Mouse (Mus musculus) heart, embryonic 15.5 days (tissue): ENCODE data around the gene Myoz2. TPM values are rescaled to one million over a fixed set of nuclear protein-coding genes. Genes with fewer than 3 reads are reported as not detected.
A peak's percentile ranks its signal among the peaks of the same experiment; 100 is the strongest.

Source experiments
- ATAC-seq: fragments of 200-750 bp; cut with Nextera tagmentation; replicated peaks from 2 replicates; pipeline ENCODE4 v1.8.0; 2017; ENCODE audit warnings: low read depth, moderate TSS enrichment; ENCODE audit not compliant: insufficient number of reproducible peaks, insufficient read depth, low FRiP score
- H3K27ac ChIP-seq: fragments of 300-500 bp; sonication (generic); 2 replicates; pipeline ENCODE4 v1.5.1; 2015; ENCODE audit warnings: mild to moderate bottlenecking, inconsistent platforms
- H3K27me3 ChIP-seq: fragments of 300-500 bp; sonication (generic); 2 replicates; pipeline ENCODE4 v1.6.1; 2015; ENCODE audit warnings: inconsistent platforms
- H3K36me3 ChIP-seq: fragments of 300-500 bp; sonication (generic); 2 replicates; pipeline ENCODE4 v1.6.1; 2015; ENCODE audit warnings: mild to moderate bottlenecking, inconsistent platforms
- H3K4me1 ChIP-seq: fragments of 300-500 bp; sonication (generic); replicated peaks from 2 replicates; pipeline ENCODE4 v1.6.1; 2015; ENCODE audit warnings: inconsistent platforms
- H3K4me2 ChIP-seq: fragments of 300-500 bp; sonication (generic); 2 replicates; pipeline ENCODE4 v1.6.1; 2015; ENCODE audit warnings: inconsistent platforms, mild to moderate bottlenecking, moderate library complexity
- H3K4me3 ChIP-seq: fragments of 300-500 bp; sonication (generic); 2 replicates; pipeline ENCODE4 v1.5.1; 2015; ENCODE audit warnings: mild to moderate bottlenecking, inconsistent platforms
- H3K9ac ChIP-seq: fragments of 300-500 bp; sonication (generic); 2 replicates; pipeline ENCODE4 v1.6.1; 2015; ENCODE audit warnings: mild to moderate bottlenecking, inconsistent platforms
- H3K9me3 ChIP-seq: fragments of 300-500 bp; sonication (generic); replicated peaks from 2 replicates; pipeline ENCODE4 v1.6.1; 2016; ENCODE audit warnings: inconsistent platforms
- WGBS: fragments of 180-500 bp; shearing (Covaris S2); methylation state at CpG from one replicate; pipeline ENCODE4 v1.1.7; 2015; ENCODE audit warnings: mixed read lengths; 5-methylcytosine and 5-hydroxymethylcytosine counted together
- polyA plus RNA-seq: library from polyadenylated mRNA; unstranded; fragments of >200 nt; fragmentation: Nextera tagmentation; extraction: Ambion mirVana; gene quantifications from 2 replicates; pipeline ENCODE4 v1.2.1, GENCODE M21; 2015

Gene Myoz2
- polyA plus RNA-seq, 1 experiment from 2014 or later: 261 TPM

GRCm38 (mm10) chr3:123061931-123062330, 27.1 kb upstream of the Myoz2 start:
- 67% methylated on average over 2 of the region's 2 CpGs for WGBS
- Histone ChIP-seq H3K9me3 (no peaks in the 10 kb centered on the region), H3K4me3 (no peak overlapping the region), H3K4me1 (peaks cover 8% of the 10 kb centered on the region), H3K9ac (no peak overlapping the region), H3K27ac (no peak overlapping the region), H3K36me3 (no peaks in the 10 kb centered on the region), H3K27me3 (no peaks in the 10 kb centered on the region), H3K4me2 (no peak overlapping the region)
- no peak for ATAC-seq

- WGBS: 89% methylated on average over 1 of the region's 1 CpGs
- no peak overlapping the region for H3K4me2 ChIP-seq
- H3K36me3 ChIP-seq: no peaks in the 10 kb centered on the region
- H3K4me1 ChIP-seq: peaks cover 5% of the 10 kb centered on the region
- H3K27ac ChIP-seq: no peak overlapping the region
- H3K4me3 ChIP-seq: no peak overlapping the region
- no peak overlapping the region for H3K9ac ChIP-seq
- no peaks in the 10 kb centered on the region for H3K9me3 ChIP-seq
- no peaks in the 10 kb centered on the region for H3K27me3 ChIP-seq
- no peak for ATAC-seq
Observed at GRCm38 (mm10) chr3:123058832-123059231, 24.0 kb upstream of the Myoz2 start.

- no peak for ATAC-seq
- Histone ChIP-seq H3K36me3 (no peaks in the 10 kb centered on the region), H3K27ac (no peak overlapping the region), H3K9me3 (peaks cover 3% of the 10 kb centered on the region; the same call in 1 of the 2 replicates), H3K9ac (no peak overlapping the region), H3K4me2 (no peak overlapping the region), H3K4me3 (no peak overlapping the region), H3K27me3 (no peaks in the 10 kb centered on the region), H3K4me1 (peaks cover 6% of the 10 kb centered on the region)
- WGBS: 31% methylated on average over 5 of the region's 5 CpGs
Observed at GRCm38 (mm10) chr3:123054178-123054577, 19.4 kb upstream of the Myoz2 start.

GRCm38 (mm10) chr3:123053192-123053938, 18.6 kb upstream of the Myoz2 start:
- no peak for ATAC-seq
- Histone ChIP-seq H3K4me2 (no peak overlapping the region), H3K9ac (no peak overlapping the region), H3K27me3 (no peaks in the 10 kb centered on the region), H3K4me3 (no peak overlapping the region), H3K27ac (no peak overlapping the region), H3K36me3 (no peaks in the 10 kb centered on the region), H3K9me3 (peaks cover 3% of the 10 kb centered on the region; the same call in 1 of the 2 replicates), H3K4me1 (peaks cover 6% of the 10 kb centered on the region)
- WGBS: 58% methylated on average over 8 of the region's 8 CpGs

GRCm38 (mm10) chr3:123042308-123042707, 7.5 kb upstream of the Myoz2 start:
- Histone ChIP-seq H3K27me3 (no peaks in the 10 kb centered on the region), H3K36me3 (no peaks in the 10 kb centered on the region), H3K4me3 (no peak overlapping the region), H3K9me3 (no peaks in the 10 kb centered on the region), H3K4me2 (no peak overlapping the region), H3K4me1 (peaks cover 7% of the 10 kb centered on the region), H3K27ac (no peak overlapping the region), H3K9ac (no peak overlapping the region)
- WGBS: 79% methylated on average over 1 of the region's 1 CpGs
- no peak for ATAC-seq

- peak overlapping the region; percentile 46 for H3K4me3 ChIP-seq
- peaks cover 15% of the 10 kb centered on the region for H3K4me1 ChIP-seq
- H3K4me2 ChIP-seq: peak overlapping the region; percentile 50
- H3K9ac ChIP-seq: peak overlapping the region; percentile 28
- H3K36me3 ChIP-seq: no peaks in the 10 kb centered on the region
- no peak for ATAC-seq
- WGBS: 54% methylated on average over 8 of the region's 8 CpGs
- no peaks in the 10 kb centered on the region for H3K9me3 ChIP-seq
- no peaks in the 10 kb centered on the region for H3K27me3 ChIP-seq
- peak overlapping the region; percentile 89 for H3K27ac ChIP-seq
Observed at GRCm38 (mm10) chr3:123033804-123034203, 1.0 kb downstream of the Myoz2 start.

- H3K27ac ChIP-seq: no peak overlapping the region
- no peaks in the 10 kb centered on the region for H3K27me3 ChIP-seq
- H3K9me3 ChIP-seq: no peaks in the 10 kb centered on the region
- WGBS: 67% methylated on average over 3 of the region's 3 CpGs
- no peak overlapping the region for H3K4me2 ChIP-seq
- H3K36me3 ChIP-seq: peaks cover 10% of the 10 kb centered on the region; the same call in 1 of the 2 replicates
- H3K4me3 ChIP-seq: no peak overlapping the region
- H3K4me1 ChIP-seq: peaks cover 11% of the 10 kb centered on the region
- no peak for ATAC-seq
- H3K9ac ChIP-seq: no peak overlapping the region
Observed at GRCm38 (mm10) chr3:123025634-123026033, 9.2 kb downstream of the Myoz2 start.

- peaks cover 10% of the 10 kb centered on the region; the same call in 1 of the 2 replicates for H3K36me3 ChIP-seq
- H3K4me2 ChIP-seq: no peak overlapping the region
- no peaks in the 10 kb centered on the region for H3K27me3 ChIP-seq
- H3K4me3 ChIP-seq: no peak overlapping the region
- peaks cover 11% of the 10 kb centered on the region for H3K4me1 ChIP-seq
- H3K9ac ChIP-seq: no peak overlapping the region
- H3K27ac ChIP-seq: no peak overlapping the region
- no peak for ATAC-seq
- no peaks in the 10 kb centered on the region for H3K9me3 ChIP-seq
- WGBS: 80% methylated on average over 9 of the region's 9 CpGs
Observed at GRCm38 (mm10) chr3:123024496-123025234, 10.2 kb downstream of the Myoz2 start.

- Histone ChIP-seq H3K9me3 (no peaks in the 10 kb centered on the region), H3K4me3 (no peak overlapping the region), H3K9ac (no peak overlapping the region), H3K27ac (no peak overlapping the region), H3K36me3 (peaks cover 3% of the 10 kb centered on the region; the same call in 1 of the 2 replicates), H3K27me3 (no peaks in the 10 kb centered on the region), H3K4me1 (no peaks in the 10 kb centered on the region; the same call in 1 of the 2 replicates), H3K4me2 (no peak overlapping the region)
- ATAC-seq: no peak
- WGBS: 59% methylated on average over 2 of the region's 2 CpGs
Observed at GRCm38 (mm10) chr3:123018792-123019191, 16.0 kb downstream of the Myoz2 start.

- Histone ChIP-seq H3K9ac (no peak overlapping the region), H3K4me2 (no peak overlapping the region), H3K4me1 (no peaks in the 10 kb centered on the region), H3K27ac (no peak overlapping the region), H3K36me3 (0 out of 2 replicates have a peak, but pooled peaks cover 5% of the 10 kb centered on the region), H3K27me3 (no peaks in the 10 kb centered on the region), H3K9me3 (no peaks in the 10 kb centered on the region), H3K4me3 (no peak overlapping the region)
- WGBS: 90% methylated on average over 14 of the region's 14 CpGs
- no peak for ATAC-seq
Observed at GRCm38 (mm10) chr3:123013476-123013875, 21.3 kb downstream of the Myoz2 start.

- Histone ChIP-seq H3K4me3 (no peak overlapping the region), H3K36me3 (peaks cover 24% of the 10 kb centered on the region; the same call in 1 of the 2 replicates), H3K4me2 (no peak overlapping the region), H3K27me3 (no peaks in the 10 kb centered on the region), H3K9me3 (no peaks in the 10 kb centered on the region), H3K4me1 (no peaks in the 10 kb centered on the region), H3K27ac (no peak overlapping the region), H3K9ac (no peak overlapping the region)
- 56% methylated on average over 6 of the region's 6 CpGs for WGBS
- ATAC-seq: no peak
Observed at GRCm38 (mm10) chr3:123009417-123009816, 25.4 kb downstream of the Myoz2 start.
